Mouse (Mus musculus): ENCODE results near the gene Col4a2.
A peak's percentile ranks its signal among the peaks of the same experiment; 100 is the strongest.

The Col4a2 gene

DNA sequence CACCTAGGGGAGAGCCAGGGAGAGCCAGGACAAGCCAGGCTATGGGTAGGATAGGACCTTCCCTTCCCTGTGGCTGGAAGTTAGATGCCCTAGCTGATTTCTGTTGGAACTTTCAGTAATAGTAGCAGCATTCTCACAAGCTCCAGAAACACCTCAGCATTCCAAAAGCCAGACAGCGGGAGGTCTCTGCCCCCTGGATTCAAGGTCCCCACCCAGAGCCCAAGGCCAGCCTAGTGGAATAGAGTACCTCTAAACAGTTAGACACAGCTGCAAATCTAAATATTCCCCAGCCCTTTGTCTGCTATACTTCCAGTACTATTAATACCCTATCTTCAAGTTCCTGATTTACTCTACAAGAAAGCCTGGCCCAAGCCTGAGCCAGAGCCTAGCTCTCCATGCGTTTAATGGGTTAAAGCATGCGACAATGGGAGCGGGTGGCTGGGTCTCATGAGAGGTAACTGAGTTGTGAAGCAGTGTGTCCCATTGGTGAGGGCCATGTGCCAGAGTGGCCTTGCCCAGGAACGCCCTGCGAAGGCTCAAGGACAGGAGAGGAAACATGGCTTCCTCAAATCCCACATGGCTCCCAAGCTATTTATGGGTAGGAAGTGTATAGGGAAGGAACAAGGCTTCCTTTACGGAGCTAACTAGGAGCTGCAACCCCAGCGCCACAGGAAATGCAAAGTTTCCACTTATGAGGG, 15.3 kb upstream of the Col4a2 start:
- DNase-seq: peak; percentile 78

DNA sequence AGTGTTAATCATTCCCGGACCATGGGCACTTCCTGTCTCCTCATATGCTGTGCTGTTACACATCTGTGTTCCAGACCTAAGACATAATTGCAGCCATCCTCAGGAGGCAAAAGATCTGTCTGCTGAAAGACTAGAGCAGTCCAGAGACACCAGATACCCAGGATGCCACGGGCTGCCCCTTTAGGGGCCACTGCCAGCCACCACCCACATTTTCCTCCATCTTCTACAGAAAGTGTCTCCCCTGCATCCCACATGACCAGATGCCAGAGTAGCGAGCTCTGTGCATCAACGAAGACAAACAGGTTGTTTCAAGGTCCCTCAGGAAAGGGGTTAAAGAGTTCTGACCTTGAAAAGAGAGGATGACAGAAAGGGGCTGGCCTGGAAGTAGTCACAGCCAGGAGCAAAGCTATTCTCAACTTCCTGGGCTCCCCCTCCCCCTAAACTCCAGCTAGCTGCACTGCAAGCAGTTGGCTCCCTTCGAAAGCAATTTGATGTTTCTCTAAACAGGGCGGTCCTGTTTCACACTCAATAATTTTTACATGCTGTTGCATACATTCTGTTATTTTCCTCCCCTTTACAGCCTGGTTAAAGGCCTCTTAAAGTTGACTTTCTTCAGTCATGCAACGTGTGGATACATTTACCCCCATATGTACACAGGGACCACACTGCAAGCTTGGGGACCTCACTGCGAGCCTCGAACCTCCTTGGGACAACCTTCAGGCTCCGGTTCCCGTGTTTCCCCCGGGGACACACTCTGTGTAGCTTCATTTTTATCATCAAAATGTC, 13.9 kb upstream of the Col4a2 start:
- peak; percentile 58 for DNase-seq

DNA sequence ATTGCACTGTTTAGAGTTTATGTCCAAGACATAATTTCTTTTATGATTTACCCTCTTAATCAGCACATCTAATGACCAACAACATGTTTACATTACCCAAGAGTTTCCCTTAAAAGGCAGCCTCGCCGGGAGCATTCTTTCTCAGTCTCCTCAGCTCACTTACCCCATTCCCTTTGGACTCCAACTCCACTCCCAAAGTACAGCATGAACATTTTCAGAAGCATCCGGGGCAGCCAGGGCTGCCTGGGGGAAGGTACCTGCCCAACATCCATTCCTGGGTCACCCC, 13.3 kb upstream of the Col4a2 start:
- peak; percentile 37 for DNase-seq

DNA sequence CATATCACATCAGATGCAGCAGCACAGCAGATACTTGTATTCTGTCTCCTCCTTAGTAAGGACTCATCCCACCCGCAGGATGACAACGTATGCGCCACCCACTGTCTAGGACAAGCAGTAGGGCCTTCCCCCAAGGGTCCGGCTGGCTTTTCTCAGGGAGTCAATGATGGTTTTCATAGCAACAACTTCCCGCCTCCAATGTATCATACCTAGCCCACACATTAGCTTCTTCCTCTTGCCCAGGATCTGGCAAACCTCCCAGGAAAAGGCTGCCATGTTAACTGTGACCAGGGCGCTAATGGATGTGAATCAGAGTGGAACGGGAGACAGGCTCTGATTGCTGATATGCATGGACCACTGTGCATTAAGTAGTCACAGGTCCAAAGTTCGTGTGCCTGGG, 12.2 kb upstream of the Col4a2 start:
- peak; percentile 61 for DNase-seq

DNA sequence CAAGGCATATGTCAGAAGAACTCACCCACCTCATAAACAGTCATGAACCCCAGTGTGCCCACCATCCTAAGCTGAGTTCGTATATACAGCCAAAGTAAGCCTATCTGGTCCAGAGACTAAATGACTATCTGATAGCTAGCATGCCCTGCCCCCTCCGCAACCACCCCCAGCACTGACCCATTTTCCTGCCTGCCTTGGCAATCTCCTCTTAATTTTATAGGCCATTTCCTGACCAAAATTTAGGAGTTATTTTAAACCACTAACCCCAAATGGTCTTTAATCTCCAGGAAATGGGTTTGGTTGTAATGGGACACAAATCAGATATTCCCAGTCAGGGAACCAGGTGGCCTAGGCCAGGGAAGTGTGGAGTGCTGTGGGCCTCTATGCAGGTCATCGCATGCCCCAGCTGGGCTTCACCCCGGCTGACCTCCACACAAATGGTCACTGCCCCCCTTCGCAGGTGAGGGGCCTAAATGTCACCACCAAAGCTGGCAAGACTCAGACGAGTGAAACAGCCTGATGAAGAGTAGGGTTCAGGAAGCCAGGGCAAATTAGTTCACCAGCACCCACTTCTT, 8.5 kb upstream of the Col4a2 start:
- peak; percentile 68 for DNase-seq

DNA sequence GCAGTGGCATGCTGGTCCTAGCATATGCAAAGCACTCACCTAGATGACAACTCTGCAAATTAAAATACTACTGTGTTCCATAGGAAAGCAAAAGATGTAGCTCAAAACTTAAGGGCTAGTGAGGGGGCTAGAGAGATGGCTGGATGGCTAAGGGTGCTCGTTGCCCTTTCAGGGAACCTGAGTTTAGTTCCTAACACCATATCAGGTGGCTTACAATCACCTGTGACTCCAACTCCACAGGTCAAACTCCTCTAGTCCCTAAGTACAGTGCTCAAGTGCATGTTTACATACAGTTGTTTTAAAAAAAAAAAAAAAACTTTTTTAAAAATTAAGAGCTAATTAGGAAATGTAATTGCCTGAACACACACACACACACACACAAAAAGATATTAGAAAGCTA, 7.1 kb upstream of the Col4a2 start:
- no peak for DNase-seq

DNA sequence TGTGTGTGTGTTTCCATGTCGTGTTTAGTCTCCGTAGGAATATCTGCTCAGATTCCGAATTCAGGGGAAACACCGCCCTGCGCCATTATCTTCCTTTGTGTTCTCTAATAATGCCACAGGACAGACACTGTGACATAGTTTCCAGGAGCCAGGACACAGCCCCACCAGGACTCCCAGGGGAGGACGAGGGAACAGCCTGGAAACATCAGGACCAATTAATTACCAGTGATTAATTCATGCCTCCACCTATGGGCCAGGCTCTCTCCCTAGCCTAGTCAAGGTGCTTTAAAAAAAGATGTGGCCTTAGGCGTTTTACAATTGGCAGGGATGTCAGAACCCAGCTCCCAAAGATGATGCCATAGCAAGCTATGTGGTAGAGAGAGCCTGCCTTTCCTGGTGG, 5.2 kb upstream of the Col4a2 start:
- DNase-seq: no peak

DNA sequence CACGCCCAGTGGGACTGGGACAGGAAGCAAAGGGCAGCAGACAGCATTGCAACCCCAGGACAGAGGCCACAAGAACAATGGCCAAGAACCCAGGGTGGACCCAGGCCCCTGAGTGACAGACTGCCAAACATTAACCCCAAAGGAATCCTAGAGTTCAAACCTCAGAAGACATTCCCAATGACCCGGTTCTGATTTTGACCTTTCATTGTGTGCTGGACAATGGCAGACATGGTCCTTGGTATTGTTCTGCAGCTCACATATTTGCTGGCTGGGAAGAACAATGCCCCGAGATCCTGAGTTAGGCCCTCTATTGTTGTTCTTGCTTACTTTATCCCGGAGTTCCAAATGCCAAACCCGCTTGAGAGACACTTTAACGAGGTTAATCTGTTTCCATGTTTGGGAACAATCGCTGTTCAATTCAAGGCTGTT, 4.0 kb upstream of the Col4a2 start:
- peak; percentile 72 for DNase-seq

DNA sequence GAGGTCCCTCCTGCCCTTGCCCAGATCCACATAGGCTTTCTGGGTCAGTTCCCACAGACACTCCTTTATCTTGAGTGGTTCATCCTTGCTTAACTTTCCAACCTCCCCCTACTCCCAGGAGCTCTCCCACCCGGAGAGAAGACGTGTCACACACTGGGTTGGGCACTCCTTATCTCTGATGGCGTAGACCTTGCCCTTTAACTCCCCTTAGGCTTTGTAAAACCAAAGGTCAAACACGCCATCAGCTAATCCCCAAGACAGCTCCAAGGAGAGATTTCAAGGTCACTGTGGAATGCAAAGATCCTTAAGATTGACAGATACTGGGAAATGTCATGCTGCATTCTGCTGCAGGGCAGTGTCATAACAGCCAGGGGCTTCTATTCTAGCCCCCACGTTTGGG, 3.4 kb upstream of the Col4a2 start:
- no peak for DNase-seq

DNA sequence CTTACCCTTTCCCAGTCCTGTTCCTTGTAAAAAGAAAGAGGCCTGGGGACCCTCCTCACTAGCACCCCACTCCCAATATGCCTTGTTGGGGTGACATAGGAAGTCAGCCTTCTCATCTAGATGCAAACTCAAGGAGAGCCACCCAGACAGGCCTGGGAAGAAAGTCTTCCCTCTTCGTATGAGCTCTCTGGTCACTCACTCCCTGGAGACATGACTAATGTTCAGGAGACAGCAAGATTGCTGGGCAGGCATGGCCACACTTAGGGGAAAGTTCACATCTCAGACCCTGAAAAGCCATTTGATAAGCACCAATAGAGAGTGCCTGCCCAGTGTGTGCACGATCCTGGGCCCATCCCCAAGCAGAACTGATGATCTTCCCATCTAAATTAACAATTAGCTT, 2.6 kb upstream of the Col4a2 start:
- DNase-seq: no peak

DNA sequence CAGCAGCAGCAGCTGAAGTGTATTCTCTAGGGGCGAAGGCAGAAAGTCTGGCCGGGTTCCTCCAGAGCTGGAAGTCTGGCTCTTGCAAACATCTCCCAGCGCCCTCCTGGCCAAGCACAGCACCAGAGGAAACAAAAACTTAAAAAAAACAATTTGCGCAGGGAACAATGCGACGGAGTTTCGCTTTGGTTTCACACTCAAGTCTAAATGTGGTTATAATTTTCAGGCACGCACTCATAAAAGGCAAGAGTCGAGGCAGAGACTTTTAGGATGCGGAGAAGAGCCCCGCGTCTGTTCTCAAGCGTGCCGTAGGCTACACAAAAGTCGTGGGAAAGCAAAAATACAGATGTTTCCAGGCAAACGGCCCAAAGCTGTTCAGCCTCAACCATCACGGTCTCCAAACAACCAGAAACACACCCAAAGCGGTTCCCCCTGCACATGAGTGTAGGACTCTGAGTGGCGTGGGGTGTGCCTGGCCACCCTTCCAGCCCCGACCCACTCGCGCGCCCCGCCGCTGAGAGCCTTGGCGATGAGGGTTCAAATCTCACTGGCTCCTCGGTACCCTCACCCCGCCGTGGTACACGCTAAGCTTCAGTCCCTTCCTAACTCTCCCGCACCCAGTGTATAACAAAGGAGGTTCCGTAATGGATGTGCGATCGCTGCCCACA, 790 bp upstream of the Col4a2 start:
- peak; percentile 75 for DNase-seq

DNA sequence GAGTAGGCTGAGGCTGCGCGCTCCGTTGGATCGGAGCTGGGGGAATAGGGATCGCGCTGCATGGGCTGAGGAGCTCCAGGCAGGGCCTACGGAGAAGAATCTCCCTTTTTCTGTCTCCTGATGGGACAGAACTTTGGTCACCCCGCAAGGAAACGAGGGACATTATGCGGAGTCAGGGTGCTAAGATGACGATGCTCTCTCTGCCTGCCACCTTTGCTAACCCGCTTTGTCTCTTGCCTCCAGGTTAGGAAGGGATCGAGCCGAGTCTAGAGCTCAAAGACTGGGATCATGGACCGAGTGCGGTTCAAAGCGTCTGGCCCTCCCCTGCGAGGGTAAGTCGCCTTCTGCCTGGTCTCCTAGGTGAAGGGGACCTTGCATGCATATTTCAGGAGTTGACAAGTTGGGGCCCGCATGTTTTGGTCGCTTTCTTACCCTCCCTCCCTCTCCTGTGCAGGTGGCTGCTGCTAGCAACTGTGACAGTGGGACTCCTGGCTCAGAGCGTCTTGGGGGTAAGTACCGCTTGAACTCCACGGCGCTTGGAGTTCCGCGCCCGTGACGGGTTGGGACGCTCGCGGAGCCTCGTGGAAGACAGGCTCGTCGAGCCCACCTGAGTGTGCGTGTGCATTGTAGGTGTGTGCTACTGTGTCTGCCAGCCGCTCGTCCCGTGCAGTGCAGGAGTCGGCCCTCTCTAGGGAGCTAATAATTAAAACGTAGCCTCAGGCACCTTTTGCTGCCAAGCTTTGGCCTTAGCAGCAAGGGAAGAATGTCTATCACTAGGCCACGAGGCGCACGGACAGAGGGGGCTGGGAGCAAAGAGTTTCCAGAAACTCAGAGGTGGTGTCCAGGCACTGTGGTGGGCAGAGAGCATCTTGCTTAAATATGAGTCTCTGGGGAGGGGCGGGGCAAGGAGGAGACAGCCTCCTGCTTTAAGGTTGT, 839 bp downstream of the Col4a2 start:
- DNase-seq: peak; percentile 80

DNA sequence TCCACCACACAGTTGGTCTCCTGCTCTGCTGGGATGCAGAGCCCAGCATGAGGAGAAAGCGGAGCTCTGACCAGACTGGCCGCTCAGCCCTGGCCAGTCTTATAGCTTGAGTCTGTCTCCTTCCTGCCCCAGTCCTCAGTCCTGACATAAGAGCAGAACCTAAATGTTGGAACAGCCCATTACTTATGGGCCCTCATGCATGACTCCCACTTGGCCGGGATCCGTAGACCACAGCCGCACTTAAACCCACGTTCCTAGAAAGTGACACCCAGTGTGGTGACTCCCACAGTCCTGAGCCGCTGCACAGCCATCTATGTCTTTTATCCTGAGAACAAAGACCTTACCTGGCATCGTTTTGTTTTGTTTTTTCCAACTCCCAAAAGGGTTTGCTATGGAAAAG, 2.0 kb downstream of the Col4a2 start:
- DNase-seq: no peak

DNA sequence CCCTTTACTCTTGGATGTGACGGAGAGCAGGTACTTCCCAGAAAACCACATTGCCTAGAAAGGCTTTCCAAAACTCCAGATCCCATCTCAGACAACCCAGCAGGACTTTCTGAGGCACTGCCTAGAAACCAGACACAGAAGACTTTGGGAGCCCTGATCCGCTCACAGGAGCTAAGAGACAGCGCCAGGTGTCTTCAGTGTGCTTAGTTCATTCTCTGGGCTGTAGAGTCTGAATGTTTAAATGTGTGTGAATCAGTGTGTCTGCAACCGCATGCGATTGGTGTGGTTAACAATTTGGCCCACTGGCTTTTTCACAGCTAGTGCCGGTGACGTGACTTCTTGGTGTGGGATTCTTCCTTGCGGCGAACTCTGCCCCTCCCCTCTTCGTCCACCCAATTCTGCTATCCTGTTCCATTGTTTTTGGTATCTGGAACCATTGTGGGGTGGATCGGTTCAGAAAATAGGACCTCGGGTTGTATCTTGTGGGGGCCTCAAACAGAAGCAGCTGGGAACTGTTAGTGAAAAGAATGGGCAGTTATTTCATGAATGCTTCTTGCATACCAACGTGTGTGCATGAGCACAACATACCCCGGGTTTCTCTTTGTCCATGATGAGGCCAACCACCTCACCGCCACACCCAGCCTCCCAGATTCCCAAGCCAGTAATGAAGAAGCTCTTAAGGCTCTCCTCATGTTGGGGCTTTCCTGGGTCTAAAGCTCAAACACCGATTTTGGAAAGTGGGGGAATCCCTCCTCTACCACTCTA, 2.8 kb downstream of the Col4a2 start:
- DNase-seq: no peak

DNA sequence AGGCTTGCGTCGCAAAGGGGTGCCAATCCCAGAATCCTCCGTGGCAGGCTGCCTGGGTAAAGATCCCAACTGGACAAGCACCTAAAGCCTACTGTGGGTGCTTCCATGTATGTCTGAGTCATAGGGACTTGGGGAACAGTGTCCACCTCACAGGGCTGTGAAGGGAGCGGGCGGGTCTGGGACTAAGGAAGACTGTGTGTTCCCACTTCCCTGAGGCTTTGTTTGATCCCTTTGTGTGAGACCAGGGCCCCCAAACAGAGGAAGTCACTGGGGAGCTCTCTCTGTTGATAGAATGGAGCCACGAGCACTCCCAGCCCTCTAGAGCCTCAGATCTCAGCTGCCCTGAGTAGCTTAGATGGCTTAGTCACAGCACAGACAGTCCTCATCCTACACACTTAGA, 3.5 kb downstream of the Col4a2 start:
- DNase-seq: no peak

DNA sequence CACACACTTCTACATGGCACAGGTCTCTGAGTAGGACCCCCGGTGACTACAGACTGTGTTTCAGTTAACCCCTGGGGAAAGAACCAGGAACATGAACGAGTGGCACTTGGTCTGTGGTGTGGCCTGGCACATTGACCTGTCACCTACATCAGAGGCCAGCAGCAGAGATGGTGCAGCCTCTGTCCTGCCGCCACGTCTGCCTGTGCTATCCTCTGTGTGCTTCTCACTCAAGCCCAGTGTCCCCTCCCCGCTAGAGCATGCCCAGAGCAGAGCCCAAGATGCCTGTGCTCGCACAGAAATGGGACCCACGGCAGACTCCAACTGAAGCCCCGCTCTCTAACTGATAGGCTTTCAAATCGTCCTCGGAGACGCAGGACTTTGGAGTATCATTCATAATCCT, 6.8 kb downstream of the Col4a2 start:
- DNase-seq: no peak

DNA sequence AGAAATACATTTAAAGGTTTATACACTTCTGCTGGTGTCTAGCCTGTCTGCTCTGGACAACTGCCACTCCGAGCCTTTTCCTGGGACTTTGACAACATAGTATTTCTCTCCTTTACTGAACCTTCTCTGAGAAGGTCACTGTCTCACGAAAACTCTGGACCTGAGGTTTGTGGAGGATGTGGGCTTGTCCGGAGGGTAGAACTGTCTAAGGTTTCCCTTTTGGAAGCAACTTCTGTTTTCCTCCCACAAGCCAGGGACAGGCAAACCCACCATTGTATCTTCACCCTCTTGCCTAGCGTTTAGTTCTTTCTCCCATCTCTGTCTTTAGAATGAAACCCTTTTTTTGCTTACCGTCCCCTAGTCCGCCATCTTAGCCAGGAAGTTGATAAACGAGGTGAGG, 9.2 kb downstream of the Col4a2 start:
- DNase-seq: no peak

DNA sequence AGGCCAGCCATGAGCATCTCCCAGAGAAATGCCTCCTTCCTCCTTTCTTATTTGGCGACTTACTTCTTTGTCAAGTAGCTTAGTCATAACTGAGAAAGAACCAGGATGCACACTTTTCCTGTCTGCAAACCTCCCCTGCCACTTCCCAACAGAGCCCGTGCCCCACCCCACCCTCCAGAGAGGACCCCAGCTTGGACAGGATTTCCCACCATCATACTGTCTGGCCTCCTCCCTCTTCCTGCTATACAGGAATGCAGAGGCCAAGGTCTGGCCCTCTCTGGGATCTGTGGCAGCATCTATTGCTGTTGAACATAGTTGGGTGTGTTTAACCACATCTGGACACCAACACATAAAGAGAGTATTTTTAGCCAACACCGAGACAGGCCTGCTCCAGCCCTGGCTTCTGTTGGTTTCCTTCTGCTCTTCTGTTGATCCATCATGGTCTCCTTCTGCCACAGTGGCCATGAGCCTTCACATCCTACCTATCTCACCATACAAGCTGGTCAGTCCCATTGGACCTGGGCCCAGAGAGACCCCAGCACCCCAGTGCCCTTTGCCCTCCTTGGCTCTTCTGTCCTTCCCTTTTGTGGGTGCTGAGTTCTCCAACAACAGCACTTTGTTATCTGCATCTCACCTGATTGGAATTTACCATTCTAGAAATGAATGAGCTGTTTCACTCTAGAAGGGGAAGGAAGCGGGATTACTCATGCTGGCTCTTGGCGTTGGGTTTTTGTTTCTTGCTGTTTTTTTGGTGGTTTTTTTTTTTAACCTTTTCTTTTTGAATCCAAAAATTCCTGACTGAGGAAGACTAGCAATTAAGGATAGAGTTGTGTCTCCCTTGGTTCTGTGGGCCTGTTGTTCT, 10.3 kb downstream of the Col4a2 start:
- DNase-seq: peak; percentile 68

DNA sequence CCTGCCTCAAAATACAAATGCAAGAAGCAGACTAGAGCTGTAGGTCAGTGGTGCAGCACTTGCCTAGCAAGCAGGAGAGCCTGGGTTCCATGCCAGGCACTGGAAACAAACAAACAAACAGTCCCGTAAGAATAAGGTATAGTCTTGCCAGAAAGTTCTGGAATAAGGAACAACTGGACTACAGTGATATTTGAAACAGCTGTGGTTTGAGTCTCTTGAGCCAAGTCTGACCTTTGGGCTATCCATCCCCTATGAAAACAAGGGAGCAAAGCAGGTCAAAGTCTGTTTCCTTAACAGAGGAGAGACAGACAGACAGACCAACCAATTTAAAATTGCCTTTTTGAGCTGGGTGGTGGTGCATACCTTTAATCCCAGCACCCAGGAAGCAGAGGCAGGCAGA, 11.1 kb downstream of the Col4a2 start:
- DNase-seq: no peak

DNA sequence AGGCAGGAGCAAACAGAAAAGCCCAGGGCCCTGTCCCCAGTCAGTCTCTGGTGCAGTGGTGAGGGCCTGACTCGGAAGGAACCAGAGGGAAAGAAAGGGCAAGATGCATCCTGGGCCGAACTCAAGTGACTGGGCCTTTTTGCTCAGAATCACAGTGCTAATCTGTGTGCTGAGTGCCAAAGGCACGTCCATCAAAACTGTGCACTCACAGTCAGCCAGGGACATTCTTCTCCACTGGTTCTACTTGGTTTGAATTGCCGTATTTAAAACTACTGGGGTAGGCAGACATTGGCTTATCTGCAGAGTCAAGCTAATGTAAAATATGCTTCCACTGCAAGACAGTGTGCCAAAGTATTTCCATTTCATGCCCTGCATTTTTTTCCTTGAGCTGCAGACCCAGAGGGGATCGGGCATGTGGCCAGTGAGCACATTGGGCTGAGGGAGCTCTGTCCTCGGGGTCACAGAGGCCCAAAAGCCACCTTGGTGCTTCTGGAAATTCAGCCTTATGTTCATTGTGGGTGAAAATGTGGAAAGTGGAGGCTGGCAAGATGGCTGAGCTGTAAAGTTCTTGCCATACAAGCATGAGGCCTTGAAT, 12.3 kb downstream of the Col4a2 start:
- peak; percentile 83 for DNase-seq

DNA sequence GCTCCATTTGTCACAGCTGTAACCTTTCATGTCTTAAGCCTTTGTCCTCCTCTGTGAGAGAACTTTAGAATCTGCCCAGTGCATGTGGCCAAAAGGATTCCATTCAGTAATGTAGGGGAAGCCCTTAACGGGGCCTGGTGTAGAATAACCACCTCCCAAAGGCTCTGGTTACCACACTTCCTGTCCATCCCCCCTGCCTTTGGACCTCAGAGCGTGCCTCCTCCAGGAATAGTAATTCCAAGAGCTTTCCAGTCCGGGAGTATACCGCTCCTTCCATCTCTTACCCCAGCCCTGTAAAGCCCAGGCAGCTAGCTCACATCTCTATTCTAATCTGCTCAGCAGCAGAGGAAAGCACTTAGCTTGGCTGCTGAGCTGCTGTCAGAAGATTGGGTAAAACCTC, 14.7 kb downstream of the Col4a2 start:
- peak; percentile 37 for DNase-seq
